Mouse (Mus musculus) T-helper 2 cell (primary cell): ENCODE data around the gene Gm49361.

ENCODE experiments used
- in situ Hi-C: fragments of 300-600 bp; cut with MboI, MseI; formaldehyde crosslinking; loops from one replicate; pipeline ENCODE4 v1.15.1; 2025; ENCODE audit warnings: high pct_unique_total_duplicates

The Gm49361 gene

DNA sequence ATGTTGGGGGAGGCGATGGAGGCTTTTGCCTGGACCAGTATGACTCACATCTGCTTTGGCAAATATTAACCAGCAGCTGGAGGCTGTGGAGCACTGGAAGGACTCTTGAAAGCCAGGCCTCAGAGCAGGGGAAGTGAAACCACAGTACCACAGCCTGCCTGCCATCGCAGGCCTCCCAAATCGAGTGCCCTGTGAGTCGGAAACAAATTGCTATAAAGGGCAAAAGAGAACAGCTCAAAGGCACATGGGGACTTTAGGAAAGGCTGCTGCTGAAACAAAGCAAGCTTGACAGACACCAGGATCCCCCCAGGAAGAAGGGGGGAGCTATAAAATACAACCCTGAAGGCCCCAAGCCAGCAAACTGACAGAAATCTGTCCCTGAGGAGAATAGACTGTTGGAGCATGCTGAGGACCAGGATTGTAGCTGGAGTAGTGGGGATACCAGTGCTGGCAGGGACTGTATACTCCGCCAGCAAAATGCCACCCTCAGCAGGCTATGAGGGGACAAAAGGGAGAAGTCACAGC is 15.9 kb downstream of the Gm49361 start:
- in situ Hi-C loops, result no loop called here

DNA sequence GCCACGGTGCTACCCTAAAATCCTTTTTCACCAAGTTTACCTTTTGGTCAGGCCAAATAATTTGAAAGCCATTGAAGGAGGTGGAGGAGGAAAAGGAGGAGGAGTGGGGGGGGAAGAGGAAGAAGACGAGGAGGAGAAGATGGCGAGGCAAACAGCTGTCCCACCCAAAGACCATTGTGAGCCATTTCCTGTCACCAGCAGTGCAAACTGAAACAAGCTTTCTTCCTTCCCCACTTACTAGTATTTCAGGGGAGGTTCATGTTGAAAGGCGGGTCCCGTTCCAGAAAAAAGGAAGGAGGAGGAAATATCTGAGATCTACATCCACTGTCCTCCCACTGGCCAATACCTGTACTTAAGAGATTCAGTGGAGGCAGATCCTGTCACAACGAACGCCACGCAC is 16.5 kb downstream of the Gm49361 start:
- in situ Hi-C loops, result no loop called here

DNA sequence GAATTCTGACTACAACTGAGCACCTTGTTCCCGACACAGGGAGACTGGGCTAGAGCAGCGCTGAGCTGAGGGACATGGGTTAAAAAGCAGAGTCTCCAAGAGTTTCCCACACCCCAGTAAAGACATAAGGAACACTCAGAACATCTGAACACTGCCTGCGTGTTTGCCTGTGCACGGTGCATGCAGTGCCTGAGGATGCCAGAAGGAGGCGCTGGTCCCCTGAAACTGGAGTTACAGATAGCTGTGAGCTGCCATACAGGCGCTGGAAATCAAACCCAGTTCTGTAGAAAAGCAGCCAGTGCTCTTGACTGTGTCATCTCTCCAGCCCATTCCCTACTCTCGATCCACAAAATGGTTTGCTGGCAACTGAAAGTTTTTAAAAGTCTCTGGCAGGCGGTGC is 19.7 kb downstream of the Gm49361 start:
- in situ Hi-C loops, result no loop called here

DNA sequence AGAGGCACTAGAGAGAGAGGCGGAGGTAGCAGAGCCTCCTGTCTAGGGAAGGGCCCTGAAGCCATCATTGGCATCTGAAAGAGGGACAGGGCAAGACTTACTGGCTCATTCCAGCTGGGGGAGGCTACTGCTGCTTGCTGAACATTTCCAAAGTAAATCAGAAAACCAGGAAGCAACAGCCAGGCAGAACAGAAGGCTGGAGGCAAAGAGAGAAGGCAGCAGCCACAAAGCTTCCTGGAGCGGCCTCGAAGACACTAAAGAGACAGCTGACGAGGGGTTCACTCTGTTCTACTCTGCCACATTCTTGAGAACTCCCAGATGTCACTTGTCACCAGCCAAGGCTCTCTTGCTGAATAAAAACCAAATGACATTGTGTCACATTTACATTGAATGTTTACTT is 21.4 kb downstream of the Gm49361 start:
- in situ Hi-C loops, result no loop called here

DNA sequence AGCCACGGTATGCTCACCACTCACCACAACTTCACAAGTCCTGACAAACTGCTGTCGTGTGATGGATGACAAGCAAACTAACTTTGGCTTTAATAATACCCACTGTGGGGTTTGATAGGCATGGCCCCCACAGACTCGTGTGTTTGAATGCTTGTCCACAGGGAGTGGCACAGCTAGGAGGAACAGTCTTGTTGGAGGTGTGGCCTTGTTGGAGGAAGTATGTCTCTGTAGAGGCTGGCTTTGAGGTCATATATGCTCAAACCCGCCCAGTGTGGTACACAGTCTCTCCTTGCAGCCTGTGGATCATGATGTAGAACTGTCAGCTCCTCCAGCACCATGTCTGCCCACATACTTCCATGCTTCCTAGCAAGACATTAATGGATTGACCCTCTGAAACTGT is 27.7 kb downstream of the Gm49361 start:
- in situ Hi-C loops, result no loop called here

DNA sequence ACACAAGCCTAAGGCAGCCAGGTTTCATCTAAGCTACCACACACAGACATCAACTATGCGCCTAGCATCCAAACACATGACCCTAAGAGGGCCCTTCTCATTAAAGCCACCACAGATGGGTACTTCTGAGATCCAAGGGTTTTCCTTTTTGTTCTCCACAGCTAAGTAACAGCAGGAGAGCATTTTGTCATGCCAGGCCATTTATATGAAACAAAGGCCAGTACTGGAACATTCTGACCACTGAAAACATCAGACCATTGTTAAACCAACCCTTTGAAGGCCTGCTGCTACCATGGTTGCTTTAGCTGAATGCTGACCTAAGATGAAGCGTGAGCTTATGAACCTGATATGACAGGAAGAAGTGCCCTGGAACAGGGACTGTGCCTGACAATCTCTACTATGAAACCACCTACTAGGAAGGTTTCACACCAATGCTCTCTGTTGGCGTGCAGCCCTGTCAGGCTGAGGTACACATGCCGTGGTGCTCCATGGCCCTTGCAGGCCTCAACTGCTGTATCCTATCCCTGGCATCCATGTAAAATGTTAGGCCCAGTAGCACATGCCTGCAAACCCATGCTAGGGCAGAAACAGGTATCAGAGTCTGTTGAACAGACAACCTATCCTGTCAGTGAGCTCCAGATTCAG is 29.2 kb downstream of the Gm49361 start:
- in situ Hi-C loops, result no loop called here

DNA sequence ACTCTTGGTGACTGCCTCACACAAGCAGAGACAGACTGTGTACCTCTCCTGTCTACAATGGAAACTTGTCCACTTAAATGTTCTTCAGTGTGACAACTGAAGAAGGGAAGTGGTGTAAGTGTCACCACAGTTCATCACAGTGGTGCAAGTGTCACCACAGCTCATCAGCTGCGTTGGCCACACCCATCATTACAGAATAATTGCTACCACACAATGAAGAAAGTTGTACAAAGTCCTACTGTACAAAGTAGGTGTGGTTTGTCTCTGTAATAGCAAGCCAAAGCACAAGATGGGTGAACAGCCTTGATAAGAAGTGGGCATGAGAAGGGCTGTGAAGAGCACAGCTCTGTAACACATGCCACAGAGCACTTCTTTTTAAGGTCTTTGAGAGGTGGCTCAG is 33.0 kb downstream of the Gm49361 start:
- in situ Hi-C loops, result no loop called here

DNA sequence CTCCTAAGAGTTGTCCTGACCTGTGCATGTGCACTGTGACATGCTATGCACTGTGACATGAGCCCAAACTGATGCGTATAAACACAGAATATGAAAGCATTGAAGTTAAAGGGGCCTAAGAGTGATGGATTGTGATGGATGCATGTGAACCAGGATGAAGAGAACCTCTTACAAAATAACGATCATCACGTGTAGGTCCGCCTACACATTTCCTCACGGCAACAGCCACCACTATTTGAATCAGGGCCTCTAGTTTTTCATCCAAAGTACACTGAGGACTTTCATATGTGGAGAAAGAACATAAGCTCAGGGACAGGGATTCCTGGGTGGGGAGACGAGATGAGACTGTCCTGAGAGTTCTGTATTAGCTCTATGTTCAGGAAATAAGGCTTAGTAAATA is 34.8 kb downstream of the Gm49361 start:
- in situ Hi-C loops, result no loop called here

DNA sequence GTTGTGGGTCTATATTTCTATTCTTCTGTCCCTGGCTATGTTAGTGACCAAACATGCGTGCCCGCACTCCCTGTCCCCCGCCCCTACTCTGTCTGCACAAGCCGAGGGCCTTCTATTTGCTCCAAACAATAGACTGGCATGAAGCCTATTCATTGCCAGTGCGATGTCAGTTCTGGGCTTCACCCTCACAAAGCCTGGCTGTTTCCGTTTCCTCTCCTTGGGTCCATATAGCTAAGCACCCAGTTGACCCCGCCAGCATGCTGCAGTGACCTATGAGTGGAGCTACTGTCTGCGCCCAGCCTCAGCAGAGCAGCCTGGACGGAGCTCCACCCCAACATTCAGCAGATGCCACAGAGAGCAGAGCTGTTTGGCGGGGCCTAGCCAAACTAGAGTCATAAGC is 36.7 kb downstream of the Gm49361 start:
- in situ Hi-C loops, result no loop called here

DNA sequence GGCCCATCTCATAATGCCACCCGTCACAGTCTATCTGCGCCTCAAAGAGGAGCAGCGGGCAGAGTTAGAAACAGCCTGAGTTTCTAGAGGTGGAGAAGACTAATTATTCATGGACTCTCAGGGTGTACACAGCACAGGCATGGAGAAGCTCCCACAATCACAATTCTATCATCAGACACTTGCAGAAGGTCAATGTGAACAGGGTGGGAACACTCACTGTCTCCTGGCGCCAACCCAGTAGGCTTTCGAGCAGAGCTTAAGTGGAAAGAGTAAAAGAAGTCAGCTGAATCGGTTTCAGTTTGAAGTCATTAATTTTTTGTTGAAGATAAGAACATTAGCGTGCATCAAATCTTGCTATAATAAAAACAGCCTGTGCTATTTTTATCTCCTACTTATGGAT is 37.3 kb downstream of the Gm49361 start:
- in situ Hi-C loops, result no loop called here

DNA sequence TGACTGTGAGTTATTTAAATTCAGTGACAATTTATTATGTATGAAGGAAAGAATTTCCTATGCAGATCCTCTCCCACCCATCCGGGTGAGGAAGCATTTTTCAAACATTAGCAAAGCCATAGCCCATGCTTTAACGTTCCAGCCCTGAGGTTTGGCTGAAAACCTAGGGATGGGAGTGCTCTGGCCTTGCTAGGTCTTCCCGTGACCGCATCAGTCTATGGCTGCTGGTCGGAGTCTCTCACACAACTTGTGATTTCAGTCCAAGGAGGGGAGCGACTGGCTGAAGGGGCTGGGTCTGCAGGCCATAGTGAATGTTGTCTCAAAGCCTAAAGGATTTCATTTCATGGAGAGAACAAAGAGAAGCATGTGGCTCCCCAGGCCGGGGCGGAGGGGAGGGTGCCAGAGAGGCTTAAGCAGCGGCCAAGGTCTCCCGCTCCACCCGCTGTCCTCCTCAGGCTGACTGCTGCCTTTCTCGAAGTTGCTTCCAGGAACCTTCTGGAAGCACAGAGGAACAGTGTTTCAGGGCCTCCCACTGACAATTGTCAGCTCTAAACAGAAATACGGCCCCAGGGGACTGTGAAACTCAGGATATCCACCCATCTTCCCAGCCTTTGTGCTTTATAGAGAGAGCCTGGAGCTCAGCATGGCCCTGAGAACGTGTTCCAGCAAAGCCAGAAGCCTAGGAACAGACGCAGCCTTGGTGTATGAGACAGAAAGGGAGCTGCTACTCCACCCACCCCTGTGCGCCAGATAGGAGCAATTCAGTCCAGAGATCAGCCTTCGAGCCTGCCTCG is 38.6 kb downstream of the Gm49361 start:
- in situ Hi-C loops, result no loop called here

DNA sequence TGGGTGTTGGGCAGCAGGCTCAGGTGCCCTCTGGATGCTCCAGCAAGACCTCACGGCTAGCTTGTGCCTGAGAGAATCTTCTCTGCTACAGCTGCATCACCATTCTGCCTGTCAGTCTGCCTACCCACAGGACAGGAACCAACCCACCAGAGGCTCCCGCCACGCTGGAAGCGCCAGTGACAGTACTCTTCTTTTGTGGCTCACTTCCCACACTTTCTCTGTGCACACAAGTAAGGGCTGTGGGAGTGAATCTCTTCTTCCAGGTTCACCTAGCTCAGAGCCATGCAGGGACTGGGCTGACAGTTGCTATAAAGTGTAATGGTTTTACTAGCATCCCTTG is 39.2 kb downstream of the Gm49361 start:
- in situ Hi-C loops, result no loop called here

DNA sequence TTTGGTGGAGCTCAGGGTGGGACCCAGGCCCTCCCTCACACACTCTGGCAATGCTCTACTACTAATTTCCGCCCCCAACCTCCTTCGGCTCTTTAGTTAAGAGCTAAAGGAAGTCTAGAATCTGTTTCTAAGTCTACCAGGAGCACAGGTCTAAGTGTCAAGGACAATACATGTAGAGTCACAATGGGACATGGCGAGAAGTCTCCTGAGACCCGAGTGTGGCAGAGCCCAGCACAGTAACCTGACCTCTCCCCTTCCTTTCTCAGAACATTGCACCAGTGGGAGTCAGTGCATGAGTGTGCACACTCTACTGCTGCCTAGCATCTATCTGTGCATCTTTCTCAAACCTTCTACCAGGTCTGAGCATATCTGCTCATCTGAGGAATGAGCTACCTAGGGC is 40.1 kb downstream of the Gm49361 start:
- in situ Hi-C loops, result no loop called here

DNA sequence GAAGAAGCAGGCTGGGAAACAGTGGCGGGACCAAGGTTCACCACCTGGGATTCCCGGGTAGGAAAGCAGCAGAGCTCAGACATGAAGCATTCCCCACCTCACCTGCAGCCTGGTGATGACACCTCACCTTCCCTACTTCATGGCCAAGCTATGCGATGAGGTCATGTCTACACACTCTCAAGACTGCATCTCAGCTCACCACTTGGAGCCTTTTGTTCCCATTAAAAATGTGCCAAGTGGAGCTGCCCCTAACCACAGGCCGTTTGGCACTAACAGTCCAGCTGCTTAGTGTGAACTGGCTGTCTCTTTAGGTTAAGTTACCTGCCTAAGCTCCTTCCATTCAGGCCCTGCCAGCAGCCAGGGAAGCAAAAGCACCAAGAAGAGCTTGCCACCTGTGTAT is 40.8 kb downstream of the Gm49361 start:
- in situ Hi-C loops, result no loop called here

DNA sequence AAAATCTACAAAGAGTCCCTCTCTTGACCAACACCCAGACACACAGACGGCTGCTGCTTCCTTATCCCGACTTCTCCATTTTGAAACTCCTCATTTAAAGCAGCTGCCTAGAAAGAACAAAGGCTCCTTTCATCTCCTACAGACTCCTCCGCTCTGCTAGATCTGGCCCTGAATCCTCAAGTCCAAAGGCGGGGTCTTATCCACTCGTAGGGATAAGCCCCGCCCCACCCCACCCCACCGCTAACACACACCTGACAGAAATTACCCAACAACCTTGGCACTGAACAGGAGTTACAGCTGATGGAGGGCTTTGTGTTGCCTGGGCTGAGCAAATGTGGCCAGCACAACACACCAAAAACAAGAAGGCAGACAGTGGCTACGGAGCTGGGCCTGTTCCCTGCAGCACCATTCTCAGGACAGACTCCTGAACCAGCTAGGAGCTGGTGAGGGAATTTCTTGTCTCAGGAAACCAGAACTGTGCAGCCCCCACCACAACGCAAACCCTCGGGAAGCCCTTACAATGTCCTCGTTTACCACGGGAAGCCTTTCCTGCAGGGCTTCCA is 43.9 kb downstream of the Gm49361 start:
- in situ Hi-C loops, result no loop called here

DNA sequence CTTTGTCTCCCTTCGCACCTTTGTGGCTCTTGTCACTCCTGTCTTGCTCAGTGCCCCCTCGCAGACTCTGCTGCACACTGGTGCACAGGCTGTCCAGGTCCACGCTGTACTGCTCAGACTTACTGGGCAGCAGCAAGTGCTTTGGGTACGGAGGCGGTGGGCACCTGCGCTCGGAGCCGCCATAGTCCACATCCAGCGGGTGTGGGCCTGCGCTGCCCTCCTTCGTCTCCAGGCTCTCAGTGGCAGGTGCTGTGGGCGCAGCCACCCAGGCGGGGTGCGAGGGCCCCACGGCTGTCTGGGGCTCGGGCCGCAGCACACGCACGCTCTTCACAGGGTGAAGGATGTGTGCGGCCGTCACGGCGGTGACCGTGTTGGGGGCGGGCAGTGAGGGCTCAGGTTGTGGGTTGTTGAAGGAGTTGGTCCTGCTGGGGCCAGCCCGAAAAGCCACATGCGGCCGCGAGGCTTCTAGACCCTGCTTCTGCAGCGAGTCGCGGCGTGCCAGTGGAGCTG is 46.4 kb downstream of the Gm49361 start:
- in situ Hi-C loops, result no loop called here

DNA sequence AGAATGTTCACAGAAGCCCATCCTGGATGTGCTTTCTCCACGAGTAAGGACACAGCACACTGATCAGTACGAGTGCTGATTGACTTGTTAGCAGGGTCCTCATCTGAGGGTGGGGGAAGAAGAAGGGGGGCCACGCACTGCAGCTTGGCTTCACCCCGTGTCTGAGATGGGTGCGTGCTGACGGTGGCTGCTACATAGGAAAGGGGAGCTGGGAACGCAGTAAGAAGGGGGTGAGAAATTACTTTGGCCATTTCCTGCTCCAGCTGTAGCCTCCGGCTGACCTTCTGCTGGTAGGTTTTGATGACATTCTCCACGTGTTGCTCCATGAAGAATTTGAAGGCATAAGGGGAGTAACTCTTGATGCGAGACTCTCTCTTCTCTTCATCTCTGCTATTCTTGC is 46.9 kb downstream of the Gm49361 start:
- in situ Hi-C loops, result no loop called here

DNA sequence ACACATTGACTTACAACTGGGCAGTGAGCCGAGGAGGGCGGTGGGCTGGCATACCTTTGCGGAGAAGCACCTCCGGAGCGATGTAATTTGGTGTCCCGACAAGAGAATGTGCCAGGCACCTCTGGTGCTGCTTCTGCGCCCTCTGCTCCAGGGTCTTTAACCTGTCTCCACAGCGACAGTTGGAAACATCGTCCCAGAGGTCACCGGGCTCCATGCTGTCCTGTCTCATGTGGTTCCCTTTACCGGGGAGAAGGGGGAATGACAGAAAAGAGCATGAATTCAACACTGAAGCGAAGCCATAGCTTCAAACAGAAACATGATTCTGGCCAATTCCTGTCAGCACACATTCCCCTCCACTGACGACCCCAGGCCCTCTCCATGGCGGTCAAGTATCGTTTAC is 49.8 kb downstream of the Gm49361 start:
- in situ Hi-C loops, result no loop called here

DNA sequence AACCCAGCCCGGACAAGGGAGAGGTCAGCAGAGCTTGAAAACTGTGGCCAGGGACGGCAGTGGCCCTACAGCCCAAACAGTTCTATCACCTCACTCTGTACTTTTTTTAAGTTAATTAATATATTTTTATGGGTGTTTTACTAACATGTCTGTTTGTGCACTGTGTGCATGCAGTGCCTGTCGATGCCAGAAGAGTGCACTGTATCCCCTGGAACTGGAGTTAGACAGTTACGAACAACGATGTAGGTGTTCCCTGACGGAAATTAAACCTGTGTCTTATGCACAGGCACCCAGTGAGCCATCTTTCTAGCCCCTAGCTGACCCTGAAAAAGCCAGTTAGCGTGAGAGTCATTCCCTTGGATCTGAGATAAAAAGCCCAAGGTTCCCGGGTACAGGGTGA is 50.4 kb downstream of the Gm49361 start:
- in situ Hi-C loops, result no loop called here

DNA sequence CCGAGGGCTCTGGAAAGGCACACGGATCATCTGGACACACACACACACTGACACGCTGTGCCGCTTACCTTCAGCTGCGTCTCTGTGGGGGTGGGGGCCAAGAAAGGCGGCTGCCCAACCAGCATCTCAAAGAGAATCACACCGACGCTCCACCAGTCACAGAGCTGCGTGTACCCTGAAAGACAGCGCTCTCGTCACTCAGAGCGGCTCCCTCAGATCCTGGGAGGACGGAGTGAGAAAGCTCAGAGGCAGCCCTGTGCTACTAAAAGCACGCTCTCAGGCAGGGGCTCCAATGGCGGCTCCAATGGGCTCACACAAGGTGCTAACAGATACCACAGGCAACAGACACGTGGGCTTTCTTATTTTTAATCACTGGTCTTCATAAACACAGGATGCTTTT is 51.7 kb downstream of the Gm49361 start:
- in situ Hi-C loops, result no loop called here

DNA sequence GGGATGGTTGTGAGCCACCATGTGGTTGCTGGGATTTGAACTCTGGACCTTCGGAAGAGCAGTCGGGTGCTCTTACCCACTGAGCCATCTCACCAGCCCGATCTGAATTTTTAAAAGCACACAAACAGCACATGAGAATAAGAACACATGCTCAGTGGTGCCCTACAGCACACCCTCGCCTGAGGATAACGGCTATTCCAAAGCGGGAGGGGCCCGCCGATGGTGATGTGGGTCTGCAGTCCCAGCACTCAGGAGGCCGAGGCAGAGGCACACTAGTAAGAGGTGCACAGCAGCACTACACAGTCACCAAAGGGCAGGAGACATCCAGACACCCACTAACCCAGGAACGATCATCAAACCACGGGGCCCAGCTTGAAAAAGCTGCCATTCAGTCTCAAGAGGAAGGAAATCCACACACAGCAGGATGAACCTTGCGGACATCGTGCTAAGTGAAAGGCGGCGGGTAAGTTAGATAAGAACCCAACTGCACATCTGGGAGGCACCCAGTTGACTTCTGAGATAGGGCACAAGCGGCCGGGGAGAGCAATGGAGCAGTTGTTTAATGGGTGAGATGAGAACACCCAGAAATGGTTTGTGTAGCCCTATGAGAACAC is 53.3 kb downstream of the Gm49361 start:
- in situ Hi-C loops, result no loop called here

DNA sequence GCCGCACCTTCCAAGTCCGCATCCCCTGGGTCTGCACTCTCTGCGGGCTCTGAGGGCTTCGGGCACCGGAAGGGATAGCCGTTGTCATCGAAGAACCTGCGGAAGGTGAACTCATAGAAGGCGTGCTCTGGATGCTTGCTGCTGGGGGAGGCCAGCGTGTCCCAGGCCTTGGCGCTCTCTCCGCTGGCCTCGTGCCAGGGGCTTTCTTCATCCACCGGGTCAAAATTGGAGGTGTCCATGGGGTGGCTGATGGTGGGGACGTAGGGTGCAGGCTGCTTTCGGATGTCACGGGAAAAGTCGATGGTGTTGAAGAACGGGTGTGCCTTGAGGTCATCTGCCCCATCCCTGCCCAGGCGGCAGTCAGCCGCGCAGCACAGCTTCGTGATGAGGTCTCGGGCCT is 54.6 kb downstream of the Gm49361 start:
- in situ Hi-C loops, result no loop called here

DNA sequence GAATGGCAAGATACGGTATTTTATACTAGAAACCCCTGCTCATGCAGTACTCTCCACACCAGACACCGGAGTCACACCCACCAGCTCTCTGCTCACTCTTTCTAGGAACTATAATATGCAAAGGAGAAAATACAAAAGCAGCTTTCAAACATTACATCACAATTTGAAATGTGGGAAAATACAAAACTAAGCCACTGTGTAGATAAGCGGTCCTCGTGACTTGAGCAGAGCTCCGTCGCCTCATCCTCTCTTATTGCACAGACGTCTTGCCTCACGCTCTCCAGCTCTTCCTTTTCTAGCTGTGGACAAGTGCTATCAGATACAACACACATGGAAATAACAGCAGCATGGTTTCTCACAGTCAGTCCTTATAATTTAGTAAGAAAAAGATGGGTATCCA is 55.2 kb downstream of the Gm49361 start:
- in situ Hi-C loops, result no loop called here
